Comparison of ENCODE assay signal across 25 mouse cellular contexts in the genomic region with DNA sequence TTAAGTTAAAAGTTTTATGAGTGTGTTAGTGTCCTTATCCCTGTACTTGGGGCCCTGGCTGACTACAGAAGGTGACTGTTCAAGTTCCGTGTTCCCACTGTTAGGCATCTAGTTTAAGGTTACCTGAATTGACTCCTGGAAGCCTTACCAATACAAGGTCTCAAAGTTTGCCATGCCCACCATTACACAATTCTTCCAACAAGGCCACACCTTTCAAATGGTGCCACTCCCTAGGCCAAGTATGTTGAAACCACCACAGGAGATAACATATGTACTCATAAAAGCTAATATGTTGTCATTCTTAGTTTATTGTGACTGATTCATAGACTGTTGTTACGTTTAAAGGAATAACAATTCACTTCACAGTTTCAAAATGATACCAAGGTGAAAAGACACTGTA.
"Had no signal": no experiment of that assay in that cellular context is flagged by ENCODE, and none has a peak within 500 bp of the region (broad histone marks: within the 10 kb centered on the region; RNA-seq: fewer than 3 reads in every experiment).

No protein-coding gene starts in this region.

- H3K4me3 ChIP-seq: gastrocnemius, adult 2 months; heart, embryonic 13.5 days; heart, embryonic 15.5 days; hindbrain, embryonic 13.5 days; hindbrain, embryonic 15.5 days; limb, embryonic 13.5 days; limb, embryonic 15.5 days; liver, embryonic 13.5 days; liver, embryonic 15.5 days had no signal

- H3K27me3 ChIP-seq: heart, embryonic 13.5 days; heart, embryonic 15.5 days; hindbrain, embryonic 13.5 days; hindbrain, embryonic 15.5 days; limb, embryonic 13.5 days; limb, embryonic 15.5 days; liver, embryonic 13.5 days; liver, embryonic 15.5 days had no signal

- H3K4me2 ChIP-seq: heart, embryonic 11.5 days; heart, embryonic 13.5 days; heart, embryonic 15.5 days; hindbrain, embryonic 13.5 days; hindbrain, embryonic 15.5 days; limb, embryonic 13.5 days; limb, embryonic 15.5 days; liver, embryonic 11.5 days; liver, embryonic 13.5 days; liver, embryonic 15.5 days had no signal

- DNase-seq: gastrocnemius, adult 2 months; gastrocnemius, postnatal 10 days; gastrocnemius, postnatal 25 days; heart, adult 18-20 months; heart, postnatal 14 days; heart, postnatal 36 days; kidney, adult 18-20 months; kidney, adult 8-10 months; kidney, postnatal 10 days; kidney, postnatal 25 days; kidney, postnatal 4 days; layer of hippocampus, adult 9-11 months; layer of hippocampus, postnatal 36 days; left cerebral cortex, postnatal 4 days; liver, embryonic 13.5 days had no signal

- H3K9ac ChIP-seq: heart, embryonic 13.5 days; heart, embryonic 15.5 days; hindbrain, embryonic 13.5 days; hindbrain, embryonic 15.5 days; limb, embryonic 13.5 days; limb, embryonic 15.5 days; liver, embryonic 13.5 days; liver, embryonic 15.5 days had no signal

- H3K4me1 ChIP-seq: heart, embryonic 13.5 days; heart, embryonic 15.5 days; hindbrain, embryonic 13.5 days; hindbrain, embryonic 15.5 days; limb, embryonic 13.5 days; limb, embryonic 15.5 days; liver, embryonic 13.5 days; liver, embryonic 15.5 days had no signal

- H3K27ac ChIP-seq: gastrocnemius, adult 2 months; heart, embryonic 13.5 days; heart, embryonic 15.5 days; hindbrain, embryonic 13.5 days; hindbrain, embryonic 15.5 days; hindbrain, postnatal 0 days; limb, embryonic 13.5 days; limb, embryonic 15.5 days; liver, embryonic 13.5 days; liver, embryonic 15.5 days had no signal

- H3K9me3 ChIP-seq: heart, embryonic 13.5 days; heart, embryonic 15.5 days; hindbrain, embryonic 13.5 days; hindbrain, embryonic 15.5 days; limb, embryonic 13.5 days; limb, embryonic 15.5 days; liver, embryonic 13.5 days; liver, embryonic 15.5 days had no signal

- H3K36me3 ChIP-seq: heart, embryonic 13.5 days; heart, embryonic 15.5 days; hindbrain, embryonic 13.5 days; hindbrain, embryonic 15.5 days; limb, embryonic 13.5 days; limb, embryonic 15.5 days; liver, embryonic 13.5 days; liver, embryonic 15.5 days had no signal

- ATAC-seq: hindbrain, postnatal 0 days had no signal
